Mouse (Mus musculus) midbrain, embryonic 11.5 days (tissue): ENCODE results near the gene Peak1. TPM values are rescaled to one million over a fixed set of nuclear protein-coding genes. Genes with fewer than 3 reads are reported as not detected.
"Not testable (repeated sequence)": the region's sequence is repeated elsewhere in the genome, so short reads cannot be mapped to it uniquely, and the experiment has no call there.

ENCODE experiments used
- ATAC-seq: fragments of 200-750 bp; cut with Nextera tagmentation; 2 replicates; pipeline ENCODE4 v1.8.0; 2017; ENCODE audit warnings: moderate TSS enrichment, moderate library complexity; ENCODE audit not compliant: low FRiP score
- DNase-seq: peaks from one replicate; pipeline ENCODE4 v3.0.0; 2015; ENCODE audit warnings: low spot score; ENCODE audit errors: missing footprints
- H3K27ac ChIP-seq: fragments of 300-500 bp; sonication (generic); 2 replicates; pipeline ENCODE4 v1.5.1; 2014; ENCODE audit warnings: low read depth, low read length
- H3K27me3 ChIP-seq: fragments of 300-500 bp; sonication (generic); 2 replicates; pipeline ENCODE4 v1.6.1; 2014; ENCODE audit warnings: mild to moderate bottlenecking, low read length, moderate library complexity, mixed read lengths; ENCODE audit not compliant: control insufficient read depth, insufficient read depth
- H3K36me3 ChIP-seq: fragments of 300-500 bp; sonication (generic); 2 replicates; pipeline ENCODE4 v1.6.1; 2014; ENCODE audit warnings: mild to moderate bottlenecking, low read length, moderate library complexity, mixed read lengths; ENCODE audit not compliant: control insufficient read depth, insufficient read depth
- H3K4me1 ChIP-seq: fragments of 300-500 bp; sonication (generic); 2 replicates; pipeline ENCODE4 v1.6.1; 2014; ENCODE audit warnings: low read length; ENCODE audit not compliant: control insufficient read depth, insufficient read depth
- H3K4me2 ChIP-seq: fragments of 300-500 bp; sonication (generic); 2 replicates; pipeline ENCODE4 v1.6.1; 2014; ENCODE audit warnings: mild to moderate bottlenecking, moderate library complexity
- H3K4me3 ChIP-seq: fragments of 300-500 bp; sonication (generic); 2 replicates; pipeline ENCODE4 v1.5.1; 2014; ENCODE audit warnings: low read depth, low read length
- H3K9ac ChIP-seq: fragments of 300-500 bp; sonication (generic); 2 replicates; pipeline ENCODE4 v1.6.1; 2014; ENCODE audit warnings: low read length
- H3K9me3 ChIP-seq: fragments of 300-500 bp; sonication (generic); 2 replicates; pipeline ENCODE4 v1.6.1; 2016; ENCODE audit warnings: low read length; ENCODE audit not compliant: control insufficient read depth
- WGBS: fragments of 180-500 bp; shearing (Covaris S2); extraction: QIAGEN DNeasy Blood & Tissue Kit; methylation state at CpG from one replicate; pipeline ENCODE4 v1.1.7; 2014; 5-methylcytosine and 5-hydroxymethylcytosine counted together
- polyA plus RNA-seq: library from polyadenylated mRNA; unstranded; fragments of >200 nt; fragmentation: Nextera tagmentation; extraction: Ambion mirVana; gene quantifications from 2 replicates; pipeline ENCODE4 v1.2.1, GENCODE M21; 2014

Gene Peak1
- polyA plus RNA-seq, 1 experiment from 2014 or later: 4.4 TPM

DNA sequence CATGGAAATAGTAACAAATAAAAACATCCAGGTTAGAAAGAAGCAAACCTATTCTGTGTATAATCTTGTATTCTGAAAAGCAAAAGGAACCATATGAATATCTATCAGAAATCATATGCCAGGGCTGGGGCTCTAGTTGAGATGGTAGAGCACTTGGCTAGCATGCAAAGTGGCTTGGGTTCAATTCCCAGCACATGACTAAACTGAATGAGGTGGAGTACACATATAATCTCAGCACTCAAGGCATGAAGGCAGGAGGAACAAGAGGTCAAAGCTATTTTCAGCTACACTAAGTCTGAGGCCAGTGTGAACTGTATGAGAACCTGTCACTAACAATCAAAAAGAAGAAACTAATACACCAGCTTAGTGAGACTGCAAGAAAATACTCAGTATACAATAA is 187.0 kb downstream of the Peak1 start:
- no peak overlapping the region for H3K27ac ChIP-seq
- DNase-seq (peak; percentile 69), ATAC-seq (no peak)
- H3K9ac ChIP-seq: no peak overlapping the region
- no peaks in the 10 kb centered on the region for H3K36me3 ChIP-seq
- no peaks in the 10 kb centered on the region for H3K9me3 ChIP-seq
- no peak overlapping the region for H3K4me2 ChIP-seq
- H3K4me1 ChIP-seq: no peaks in the 10 kb centered on the region
- H3K27me3 ChIP-seq: no peaks in the 10 kb centered on the region
- no peak overlapping the region for H3K4me3 ChIP-seq

DNA sequence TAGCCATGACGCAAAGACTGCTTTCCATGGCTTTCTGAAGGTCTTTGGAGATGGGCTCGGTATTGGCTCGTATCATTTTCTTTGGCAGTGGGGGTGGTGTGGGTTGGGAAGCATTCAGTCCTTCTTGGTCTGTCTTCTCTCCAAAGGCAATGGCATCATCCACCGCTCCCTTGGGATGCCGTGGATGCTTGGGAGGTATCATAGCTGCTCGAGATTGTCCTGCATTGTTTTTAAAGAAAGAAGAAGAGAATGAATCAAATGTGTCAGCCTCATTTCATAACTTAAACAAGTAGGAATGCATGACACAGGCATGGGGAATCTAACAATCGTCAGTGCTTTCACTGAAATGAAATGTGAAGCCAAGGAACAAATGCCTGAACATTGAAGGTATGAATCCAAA is 190.2 kb downstream of the Peak1 start:
- no peaks in the 10 kb centered on the region for H3K27me3 ChIP-seq
- H3K36me3 ChIP-seq: no peaks in the 10 kb centered on the region
- H3K9me3 ChIP-seq: no peaks in the 10 kb centered on the region
- H3K4me3 ChIP-seq: no peak overlapping the region
- ATAC-seq (no peak), DNase-seq (no peak)
- 91% methylated on average over 7 of the region's 7 CpGs for WGBS
- H3K27ac ChIP-seq: no peak overlapping the region
- no peaks in the 10 kb centered on the region for H3K4me1 ChIP-seq
- H3K9ac ChIP-seq: no peak overlapping the region
- H3K4me2 ChIP-seq: no peak overlapping the region

DNA sequence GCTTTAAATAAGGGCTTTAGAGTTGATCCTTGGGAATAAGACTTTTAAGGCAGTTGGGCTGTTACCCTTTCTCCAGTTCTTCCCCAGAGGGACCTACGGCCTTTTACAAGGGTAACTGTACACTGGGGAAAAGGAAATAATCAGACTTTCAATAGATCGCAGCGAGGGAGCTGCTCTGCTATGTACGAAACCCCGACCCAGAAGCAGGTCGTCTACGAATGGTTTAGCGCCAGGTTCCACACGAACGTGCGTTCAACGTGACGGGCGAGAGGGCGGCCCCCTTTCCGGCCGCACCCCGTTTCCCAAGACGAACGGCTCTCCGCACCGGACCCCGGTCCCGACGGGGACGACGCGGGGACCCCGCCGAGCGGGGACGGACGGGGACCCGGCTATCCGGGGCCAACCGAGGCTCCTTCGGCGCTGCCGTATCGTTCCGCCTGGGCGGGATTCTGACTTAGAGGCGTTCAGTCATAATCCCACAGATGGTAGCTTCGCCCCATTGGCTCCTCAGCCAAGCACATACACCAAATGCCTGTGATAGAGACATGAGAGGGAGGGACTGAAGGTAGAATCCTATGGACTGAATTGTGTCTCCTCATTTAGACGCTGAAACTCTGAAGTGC is 194.3 kb downstream of the Peak1 start:
- H3K27me3 ChIP-seq, H3K27ac ChIP-seq, H3K4me1 ChIP-seq, H3K36me3 ChIP-seq, DNase-seq, H3K4me3 ChIP-seq, H3K9ac ChIP-seq, H3K9me3 ChIP-seq: not testable (repeated sequence)
- 12% methylated on average over 37 of the region's 45 CpGs for WGBS
- ATAC-seq: peak; percentile 100
- H3K4me2 ChIP-seq: peak overlapping the region; percentile 30

DNA sequence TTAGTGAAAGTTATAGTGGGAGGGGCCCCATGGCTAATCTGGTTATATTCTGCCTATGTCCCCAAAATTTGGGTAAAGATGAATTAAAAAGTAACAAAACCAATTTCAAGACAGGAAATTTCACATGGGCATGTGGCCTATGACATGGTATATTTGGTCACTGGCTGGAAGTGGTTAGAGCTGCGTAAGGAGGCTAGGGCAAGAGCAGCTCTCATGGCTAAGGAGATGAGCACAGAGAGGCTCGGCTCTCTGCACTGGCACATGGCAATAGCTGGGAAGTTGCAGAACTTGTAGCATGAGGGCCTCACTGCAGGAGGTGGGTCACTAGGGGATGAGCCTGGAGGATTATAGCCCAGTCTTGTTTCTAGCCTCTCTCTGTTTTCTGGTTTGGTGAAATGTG is 199.0 kb downstream of the Peak1 start:
- WGBS: 71% methylated on average over 2 of the region's 2 CpGs
- DNase-seq: no peak
- no peaks in the 10 kb centered on the region for H3K9me3 ChIP-seq
- H3K4me2 ChIP-seq: no peak overlapping the region
- H3K36me3 ChIP-seq: no peaks in the 10 kb centered on the region
- no peak overlapping the region for H3K27ac ChIP-seq
- H3K27me3 ChIP-seq: no peaks in the 10 kb centered on the region
- H3K4me3 ChIP-seq: no peak overlapping the region
- ATAC-seq: no peak
- peaks cover 4% of the 10 kb centered on the region; the same call in 1 of the 2 replicates for H3K4me1 ChIP-seq
- no peak overlapping the region for H3K9ac ChIP-seq

DNA sequence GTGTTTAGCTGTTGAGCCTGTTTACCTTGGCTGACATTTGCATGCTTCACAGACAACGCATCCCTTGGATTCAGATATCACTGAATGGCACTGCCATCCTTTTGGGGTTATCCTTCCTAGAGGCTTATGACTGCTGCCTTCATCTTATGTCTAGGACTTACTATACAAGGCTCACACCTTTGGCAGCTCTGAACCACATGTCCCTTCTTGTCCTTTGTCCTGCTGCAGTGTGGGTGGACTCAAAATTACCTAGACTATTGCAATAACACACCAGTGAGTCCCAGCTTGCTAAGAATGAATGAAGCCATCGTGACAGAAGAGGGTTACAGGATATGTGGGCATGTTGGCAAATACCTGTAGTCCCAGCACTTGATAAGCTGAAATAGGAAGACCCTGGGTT is 199.8 kb downstream of the Peak1 start:
- DNase-seq (no peak), ATAC-seq (no peak)
- no peak overlapping the region for H3K4me3 ChIP-seq
- no peaks in the 10 kb centered on the region for H3K27me3 ChIP-seq
- H3K4me1 ChIP-seq: peaks cover 6% of the 10 kb centered on the region; the same call in 1 of the 2 replicates
- no peak overlapping the region for H3K4me2 ChIP-seq
- H3K36me3 ChIP-seq: no peaks in the 10 kb centered on the region
- H3K9ac ChIP-seq: no peak overlapping the region
- WGBS: 87% methylated on average over 2 of the region's 2 CpGs
- H3K27ac ChIP-seq: no peak overlapping the region
- no peaks in the 10 kb centered on the region for H3K9me3 ChIP-seq

DNA sequence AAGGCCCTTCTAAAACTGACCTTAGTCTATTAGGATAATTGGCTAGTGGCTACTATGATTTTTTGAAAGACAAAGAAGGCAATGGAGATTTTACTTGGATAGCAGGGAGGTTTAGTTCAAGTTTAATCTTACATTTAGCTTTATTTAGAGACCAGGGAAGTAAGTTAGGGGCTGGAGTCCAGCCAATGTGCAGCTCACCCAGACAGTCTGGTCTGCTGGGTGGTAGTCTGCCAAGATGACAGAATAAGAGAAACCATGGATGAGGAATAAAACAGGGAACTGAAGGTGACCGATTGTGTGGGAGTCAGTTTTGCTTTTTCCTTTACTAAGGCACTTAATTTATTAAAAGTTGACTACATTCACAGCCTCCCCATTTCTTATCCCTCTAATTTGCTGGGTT is 200.5 kb downstream of the Peak1 start:
- Histone ChIP-seq H3K36me3 (no peaks in the 10 kb centered on the region), H3K4me1 (peaks cover 6% of the 10 kb centered on the region; the same call in 1 of the 2 replicates), H3K27me3 (no peaks in the 10 kb centered on the region), H3K9me3 (no peaks in the 10 kb centered on the region), H3K9ac (no peak overlapping the region), H3K4me3 (no peak overlapping the region), H3K27ac (no peak overlapping the region), H3K4me2 (no peak overlapping the region)
- ATAC-seq: no peak
- no peak for DNase-seq
- WGBS: 96% methylated on average over 1 of the region's 1 CpGs

DNA sequence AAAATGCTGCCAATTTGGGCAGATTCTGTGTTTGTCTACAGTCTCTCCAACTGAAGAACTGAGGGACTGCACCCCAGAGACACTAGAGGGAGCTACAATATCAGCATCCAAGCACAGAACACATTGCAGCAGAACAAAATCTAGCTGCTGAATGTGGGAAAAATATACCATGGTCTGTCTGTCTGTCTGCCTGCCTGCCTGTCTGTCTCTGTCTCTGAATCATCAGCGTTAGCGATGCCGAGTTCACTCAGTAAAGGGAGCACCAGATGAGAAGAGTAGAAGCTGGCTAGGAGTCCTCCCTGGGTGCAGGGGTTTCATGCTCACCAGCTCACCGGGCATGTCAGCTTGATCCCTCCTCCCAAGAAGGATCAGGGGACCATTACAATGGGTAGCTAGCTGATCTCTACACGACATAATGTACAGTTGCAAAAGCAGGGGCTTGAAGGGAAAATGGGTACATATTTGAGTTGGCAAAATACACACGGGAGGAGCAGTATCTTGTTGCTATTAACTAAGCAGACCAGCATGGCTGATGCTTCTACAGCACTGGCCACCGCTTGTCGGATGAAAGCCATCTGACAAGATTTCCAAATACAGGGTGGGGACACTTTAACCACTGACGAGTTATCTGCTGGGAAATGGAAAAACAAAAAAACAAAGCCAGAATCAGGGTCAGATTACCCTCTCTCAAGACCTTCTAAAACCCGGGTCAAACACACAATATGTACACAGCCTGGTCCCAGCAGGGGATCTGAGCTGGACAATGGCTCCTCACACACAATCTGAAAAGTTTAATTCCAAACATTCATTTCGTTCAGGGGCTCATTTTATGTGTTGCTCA is 204.2 kb downstream of the Peak1 start:
- WGBS: 5% methylated on average over 11 of the region's 11 CpGs
- ATAC-seq (peak; percentile 61; the same call in 1 of the 2 replicates), DNase-seq (peak; percentile 93)

DNA sequence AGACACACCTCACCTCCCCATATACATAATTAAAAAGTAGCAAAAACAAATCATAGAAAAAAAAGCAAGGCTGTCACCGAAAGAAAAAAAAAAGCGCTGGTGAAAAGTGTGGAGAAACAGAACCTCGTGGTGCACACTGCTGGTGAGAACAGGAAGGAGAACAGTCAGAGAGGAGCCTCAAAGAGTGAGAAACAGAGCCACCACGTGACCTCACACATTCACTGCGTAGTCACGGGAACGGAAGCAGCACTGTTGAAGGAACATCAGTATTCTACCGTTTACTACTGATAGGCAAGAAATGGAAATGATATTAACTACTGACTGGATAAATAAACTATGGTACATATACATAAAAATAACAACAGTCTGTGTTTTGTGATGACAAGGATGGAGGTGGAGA is 209.1 kb downstream of the Peak1 start:
- Histone ChIP-seq H3K36me3 (no peaks in the 10 kb centered on the region), H3K4me2 (no peak overlapping the region), H3K4me3 (no peak overlapping the region), H3K9ac (no peak overlapping the region), H3K9me3 (no peaks in the 10 kb centered on the region), H3K27ac (no peak overlapping the region), H3K4me1 (peaks cover 1% of the 10 kb centered on the region; the same call in 1 of the 2 replicates), H3K27me3 (no peaks in the 10 kb centered on the region)
- 85% methylated on average over 8 of the region's 8 CpGs for WGBS
- ATAC-seq (no peak), DNase-seq (no peak)

More for the DNA sequence above, 204.2 kb downstream of the Peak1 start:
- Histone ChIP-seq H3K9ac (peak overlapping the region; percentile 32; the same call in 1 of the 2 replicates), H3K27ac (no peak overlapping the region), H3K36me3 (no peaks in the 10 kb centered on the region), H3K4me2 (peak overlapping the region; percentile 42), H3K9me3 (no peaks in the 10 kb centered on the region), H3K27me3 (no peaks in the 10 kb centered on the region), H3K4me1 (peaks cover 6% of the 10 kb centered on the region; the same call in 1 of the 2 replicates), H3K4me3 (peak overlapping the region; percentile 3)

DNA sequence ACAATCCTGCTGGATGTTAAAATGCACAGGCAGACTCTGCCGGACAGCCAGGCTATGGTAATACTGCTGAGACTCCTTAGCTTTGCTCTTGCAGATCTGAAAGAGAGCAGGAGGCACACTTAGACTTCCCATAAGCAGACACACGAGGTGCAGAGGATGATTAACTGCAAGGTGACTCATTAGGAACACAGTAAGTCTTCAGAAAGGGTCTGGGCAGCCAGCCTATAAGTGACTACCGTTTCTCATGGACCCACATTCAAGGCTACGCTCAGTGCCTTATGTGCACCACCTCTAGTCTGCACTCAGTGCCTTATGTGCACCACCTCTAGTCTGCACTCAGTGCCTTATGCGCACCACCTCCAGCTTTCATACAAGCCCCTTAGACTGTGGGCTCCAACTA is 210.4 kb downstream of the Peak1 start:
- H3K9me3 ChIP-seq: no peaks in the 10 kb centered on the region
- H3K27me3 ChIP-seq: no peaks in the 10 kb centered on the region
- ATAC-seq (no peak), DNase-seq (no peak)
- H3K4me1 ChIP-seq: no peaks in the 10 kb centered on the region
- no peak overlapping the region for H3K4me2 ChIP-seq
- no peaks in the 10 kb centered on the region for H3K36me3 ChIP-seq
- 86% methylated on average over 5 of the region's 5 CpGs for WGBS
- H3K4me3 ChIP-seq: no peak overlapping the region
- H3K27ac ChIP-seq: no peak overlapping the region
- H3K9ac ChIP-seq: no peak overlapping the region
